Mouse (Mus musculus): Measurements from ENCODE around the gene Coq10b. TPM values are rescaled to one million over a fixed set of nuclear protein-coding genes. Genes with fewer than 3 reads are reported as not detected.

Gene Coq10b
- polyA plus RNA-seq, 1 experiment from 2014 or later = 31.3 TPM

DNA sequence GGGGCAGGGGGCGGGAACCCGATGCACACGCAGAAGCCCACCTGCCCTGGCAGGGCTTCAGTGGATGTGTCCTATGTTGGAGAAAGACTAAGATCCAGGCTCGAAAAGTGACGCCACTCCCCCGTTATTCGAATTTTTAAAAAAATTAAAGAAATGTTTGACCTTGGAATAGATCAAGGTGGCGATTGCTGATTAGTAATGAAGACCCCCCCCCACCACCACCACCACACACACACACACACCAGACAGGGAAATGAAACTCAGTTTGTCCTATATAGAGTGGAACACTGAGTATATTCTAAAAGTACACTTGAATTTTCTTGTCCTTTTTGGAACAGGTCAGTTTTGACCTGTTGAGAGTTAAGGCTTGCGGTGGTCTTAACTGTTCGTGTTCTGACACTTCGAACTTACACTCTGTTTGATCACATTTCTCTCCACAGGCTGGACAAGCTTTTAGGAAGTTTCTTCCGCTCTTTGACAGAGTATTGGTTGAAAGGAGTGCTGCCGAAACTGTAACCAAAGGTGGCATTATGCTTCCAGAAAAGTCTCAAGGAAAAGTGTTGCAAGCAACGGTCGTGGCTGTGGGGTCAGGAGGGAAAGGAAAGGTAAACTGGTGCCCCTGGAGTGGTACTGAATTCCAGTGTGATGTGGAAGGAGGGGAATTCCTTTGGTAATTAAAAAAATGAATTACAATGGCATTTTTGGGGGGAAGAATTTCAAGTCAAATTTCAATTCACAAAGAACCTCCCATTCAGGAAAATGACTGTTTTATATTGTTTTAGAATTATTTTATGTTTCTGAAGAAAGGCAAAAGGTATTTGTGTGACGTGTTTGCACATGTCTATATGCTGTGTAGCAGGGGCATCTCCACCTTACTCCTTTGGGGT lies 36.3 kb downstream of the Coq10b start:
- Histone ChIP-seq H3K36me3 (replicated peaks) (peaks cover 32% of the 10 kb centered on the region), H3K4me2 (peak overlapping the region; percentile 86)
- WGBS = 6% methylated on average over 16 of the region's 16 CpGs

DNA sequence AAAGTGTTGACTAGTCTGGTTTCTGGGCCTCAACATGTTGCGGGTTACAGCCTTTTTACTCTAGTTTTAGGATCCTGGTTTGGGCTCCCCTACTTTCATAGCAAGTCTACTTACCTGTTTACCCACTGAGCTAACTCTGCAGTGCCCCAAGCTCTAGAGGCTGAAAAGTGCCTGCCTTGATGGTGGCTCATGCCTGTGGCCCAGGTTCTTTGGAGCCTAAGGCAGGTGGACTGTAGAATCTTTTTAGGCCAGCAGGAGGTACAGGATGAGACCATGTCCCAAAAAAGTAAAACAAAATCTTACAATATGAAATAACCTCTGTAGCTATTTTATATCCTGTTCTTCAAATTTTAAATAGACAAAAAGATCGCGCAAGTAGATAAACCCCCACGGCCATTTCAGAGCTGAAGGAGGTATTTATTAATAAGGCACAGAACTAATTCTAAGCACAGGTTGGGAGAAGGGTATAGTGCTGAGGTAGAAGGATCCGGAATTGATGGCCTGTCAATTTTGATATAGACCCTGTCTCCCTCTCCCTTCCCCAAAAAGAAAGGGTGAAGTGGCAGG lies 37.0 kb downstream of the Coq10b start:
- H3K9ac ChIP-seq = peak overlapping the region; percentile 93; the same call in 1 of the 2 replicates
- H3K27me3 ChIP-seq = no peaks in the 10 kb centered on the region
- H3K9me3 ChIP-seq = no peaks in the 10 kb centered on the region
- H3K27ac ChIP-seq = no peak overlapping the region
- 87% methylated on average over 5 of the region's 5 CpGs for WGBS
- H3K4me1 ChIP-seq = peaks cover 41% of the 10 kb centered on the region
- H3K4me2 ChIP-seq = peak overlapping the region; percentile 86
- peak overlapping the region; percentile 89 for H3K4me3 ChIP-seq (replicated peaks)
- H3K36me3 ChIP-seq (replicated peaks) = peaks cover 26% of the 10 kb centered on the region
- no peak for ATAC-seq (ENCODE audit: low FRiP score)

More for the DNA sequence above, 36.3 kb downstream of the Coq10b start:
- Histone ChIP-seq H3K27me3 (no peaks in the 10 kb centered on the region), H3K4me1 (peaks cover 48% of the 10 kb centered on the region), H3K4me3 (replicated peaks) (peak overlapping the region; percentile 89), H3K9ac (peak overlapping the region; percentile 93), H3K9me3 (no peaks in the 10 kb centered on the region), H3K27ac (peak overlapping the region; percentile 96)
- ATAC-seq (ENCODE audit: low FRiP score) = no peak

DNA sequence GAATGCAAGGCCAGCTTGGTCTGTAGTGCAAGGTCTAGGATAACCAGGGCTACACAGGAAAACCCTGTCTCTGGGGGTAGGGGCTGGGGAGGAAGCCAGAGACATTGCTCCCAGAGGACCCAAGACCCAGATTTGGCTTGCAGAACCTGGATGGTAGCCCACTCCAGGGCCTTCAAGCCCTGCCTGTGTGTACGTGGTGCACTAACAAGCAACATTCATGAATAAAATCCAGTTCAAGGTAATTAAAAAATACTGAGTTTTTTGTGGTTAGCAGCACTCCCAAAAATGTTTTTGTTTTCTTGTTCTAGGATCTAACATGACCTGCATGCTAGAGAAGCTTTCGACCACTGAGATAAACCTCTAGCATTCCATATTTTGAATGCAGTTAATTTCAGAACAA lies 39.5 kb downstream of the Coq10b start:
- no peak overlapping the region for H3K27ac ChIP-seq
- H3K4me1 ChIP-seq = peaks cover 18% of the 10 kb centered on the region
- H3K9ac ChIP-seq = no peak overlapping the region
- H3K9me3 ChIP-seq = no peaks in the 10 kb centered on the region
- H3K4me2 ChIP-seq = no peak overlapping the region
- 87% methylated on average over 2 of the region's 2 CpGs for WGBS
- H3K27me3 ChIP-seq = no peaks in the 10 kb centered on the region
- no peak overlapping the region for H3K4me3 ChIP-seq (replicated peaks)
- ATAC-seq (ENCODE audit: low FRiP score) = no peak
- H3K36me3 ChIP-seq (replicated peaks) = peaks cover 18% of the 10 kb centered on the region

DNA sequence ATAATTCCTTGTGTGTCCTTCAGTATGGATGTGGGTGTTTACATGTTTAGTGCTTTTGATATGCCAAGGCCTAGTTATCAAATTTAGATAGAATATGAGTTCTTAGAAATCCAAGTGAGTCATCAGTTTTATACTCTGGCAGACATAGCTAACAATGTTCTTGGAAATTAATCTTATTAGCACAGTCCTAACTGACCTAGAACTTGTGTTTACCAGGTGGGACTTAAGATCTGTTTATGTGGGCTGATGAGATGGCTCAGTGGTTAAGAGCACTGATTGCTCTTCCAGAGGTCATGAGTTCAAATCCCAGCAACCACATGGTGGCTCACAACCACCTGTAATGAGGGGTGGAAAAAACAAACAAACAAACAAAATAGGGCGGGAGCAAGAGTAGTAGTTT lies 39.9 kb downstream of the Coq10b start:
- Histone ChIP-seq H3K4me1 (peaks cover 18% of the 10 kb centered on the region), H3K27ac (no peak overlapping the region), H3K4me2 (no peak overlapping the region), H3K36me3 (replicated peaks) (peaks cover 18% of the 10 kb centered on the region), H3K9ac (no peak overlapping the region), H3K9me3 (no peaks in the 10 kb centered on the region), H3K27me3 (no peaks in the 10 kb centered on the region), H3K4me3 (replicated peaks) (no peak overlapping the region)
- no peak for ATAC-seq (ENCODE audit: low FRiP score)
- WGBS = 83% methylated on average over 1 of the region's 1 CpGs

DNA sequence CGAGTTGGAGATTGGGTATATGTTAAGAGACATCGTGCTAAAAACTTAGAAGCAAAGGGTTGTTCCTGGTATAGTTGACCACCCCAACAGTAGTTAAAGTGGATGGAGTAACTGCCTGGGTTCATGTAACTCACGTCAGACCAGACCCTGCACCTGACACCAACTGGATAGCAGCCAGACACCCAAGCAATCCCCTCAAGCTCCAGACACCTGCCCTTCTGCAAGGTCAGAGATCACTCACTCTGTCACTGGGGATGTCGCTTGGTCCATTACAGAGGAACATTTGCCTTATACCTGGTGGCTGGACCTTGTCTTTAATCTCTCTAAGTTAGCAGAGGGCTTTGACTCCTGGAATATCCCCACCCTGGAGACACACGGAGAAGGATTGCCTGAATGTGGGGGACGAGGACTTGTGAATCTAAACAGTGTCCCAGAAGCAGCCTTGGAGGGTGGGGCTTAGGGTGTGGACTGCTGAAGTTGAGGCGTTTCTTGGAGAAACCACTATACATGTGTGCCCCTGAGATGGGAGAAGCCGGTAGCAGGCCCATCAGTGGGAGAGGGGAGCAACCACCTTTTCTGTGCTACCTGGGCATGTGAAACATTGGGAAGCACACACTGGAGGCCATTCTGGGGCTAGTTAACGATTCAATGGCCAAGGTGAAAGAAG lies 54.5 kb downstream of the Coq10b start:
- no peak overlapping the region for H3K9ac ChIP-seq
- no peak for ATAC-seq (ENCODE audit: low FRiP score)
- WGBS = 90% methylated on average over 9 of the region's 9 CpGs

DNA sequence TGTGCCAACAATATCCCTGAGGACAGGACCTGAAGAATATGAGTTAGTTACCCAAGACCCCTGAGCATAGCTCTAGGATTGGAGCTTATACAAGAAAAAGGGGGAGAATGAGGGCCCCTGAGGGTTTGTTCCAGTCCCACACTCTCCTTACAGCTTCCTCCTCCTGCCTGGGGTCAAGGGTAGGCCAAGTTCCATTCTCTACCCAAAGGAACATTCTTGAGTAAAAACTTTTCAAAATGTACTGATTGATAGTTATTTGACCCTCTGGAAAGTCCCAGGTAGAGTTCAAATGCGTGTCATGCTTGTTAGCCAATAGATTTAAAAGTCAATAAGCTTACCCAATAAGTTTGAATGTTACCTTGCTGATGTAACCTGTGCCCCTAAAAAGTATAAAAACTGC lies 55.1 kb downstream of the Coq10b start:
- Histone ChIP-seq H3K4me2 (no peak overlapping the region), H3K4me3 (replicated peaks) (no peak overlapping the region), H3K9ac (no peak overlapping the region), H3K4me1 (no peaks in the 10 kb centered on the region), H3K9me3 (no peaks in the 10 kb centered on the region), H3K36me3 (replicated peaks) (no peaks in the 10 kb centered on the region), H3K27ac (no peak overlapping the region), H3K27me3 (no peaks in the 10 kb centered on the region)
- 89% methylated on average over 1 of the region's 1 CpGs for WGBS
- ATAC-seq (ENCODE audit: low FRiP score) = no peak

More for the DNA sequence above, 54.5 kb downstream of the Coq10b start:
- no peaks in the 10 kb centered on the region for H3K9me3 ChIP-seq
- H3K4me1 ChIP-seq = no peaks in the 10 kb centered on the region
- no peaks in the 10 kb centered on the region for H3K36me3 ChIP-seq (replicated peaks)
- H3K4me3 ChIP-seq (replicated peaks) = no peak overlapping the region
- H3K27me3 ChIP-seq = no peaks in the 10 kb centered on the region
- H3K27ac ChIP-seq = no peak overlapping the region
- no peak overlapping the region for H3K4me2 ChIP-seq

DNA sequence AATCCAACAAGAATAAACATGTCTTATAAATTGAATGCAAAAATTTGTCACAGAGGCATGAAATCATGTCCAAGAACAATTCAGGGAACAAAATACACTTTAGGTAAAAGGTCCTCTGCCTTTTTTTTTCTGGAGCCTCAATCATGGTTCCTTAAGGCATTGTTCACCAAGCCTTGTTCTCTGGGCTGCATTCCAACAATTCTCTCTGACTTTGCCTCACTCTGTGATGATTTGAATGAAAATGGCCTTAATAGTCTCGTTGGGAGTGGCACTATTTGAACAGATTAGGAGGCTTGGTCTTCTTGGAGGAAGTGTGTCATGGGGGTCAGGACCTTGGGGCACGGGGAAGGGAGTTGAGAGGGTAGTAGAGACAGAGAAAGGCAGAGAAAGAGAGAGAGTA lies 55.9 kb downstream of the Coq10b start:
- no peak for ATAC-seq (ENCODE audit: low FRiP score)
- Histone ChIP-seq H3K36me3 (replicated peaks) (no peaks in the 10 kb centered on the region), H3K27ac (no peak overlapping the region), H3K4me2 (no peak overlapping the region), H3K27me3 (no peaks in the 10 kb centered on the region), H3K9ac (no peak overlapping the region), H3K4me1 (no peaks in the 10 kb centered on the region), H3K9me3 (no peaks in the 10 kb centered on the region), H3K4me3 (replicated peaks) (no peak overlapping the region)
- 42% methylated on average over 2 of the region's 2 CpGs for WGBS

DNA sequence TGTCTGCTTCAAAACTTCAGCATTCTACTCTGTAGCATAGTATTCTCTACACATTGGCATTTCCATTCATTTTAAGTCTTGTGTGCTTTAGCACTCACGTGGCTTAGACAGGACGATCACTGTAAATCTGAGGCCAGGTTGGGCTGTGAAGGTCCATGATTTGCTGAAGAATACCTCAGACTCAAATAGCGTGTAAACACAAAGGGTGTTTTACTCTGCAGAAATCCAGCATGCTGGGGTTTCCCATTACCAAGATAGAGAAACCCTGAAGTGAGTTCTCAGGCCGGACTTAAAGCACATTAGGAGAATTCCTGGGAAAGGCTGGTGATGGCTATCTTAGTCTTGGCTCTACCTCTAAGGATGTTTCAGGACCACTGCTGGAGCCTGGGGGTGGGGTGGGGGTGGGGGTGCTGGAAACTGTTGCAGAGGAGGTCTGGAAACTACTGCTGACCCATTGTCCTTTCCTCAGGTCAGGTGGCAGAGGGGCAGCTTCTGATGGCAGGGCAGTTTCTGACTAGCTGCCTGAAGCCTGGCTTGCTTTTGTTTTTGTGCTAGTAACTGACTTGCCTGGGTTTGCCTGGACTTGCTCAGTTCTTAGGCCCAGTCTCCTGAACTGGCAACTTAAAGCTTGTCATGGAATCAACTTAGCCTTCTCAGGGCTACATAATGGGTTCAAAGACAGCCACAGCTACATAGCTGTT lies 56.6 kb downstream of the Coq10b start:
- 90% methylated on average over 4 of the region's 4 CpGs for WGBS
- no peak overlapping the region for H3K4me2 ChIP-seq
- no peaks in the 10 kb centered on the region for H3K27me3 ChIP-seq
- H3K4me3 ChIP-seq (replicated peaks) = no peak overlapping the region
- no peaks in the 10 kb centered on the region for H3K4me1 ChIP-seq
- no peaks in the 10 kb centered on the region for H3K9me3 ChIP-seq
- no peak for ATAC-seq (ENCODE audit: low FRiP score)
- no peaks in the 10 kb centered on the region for H3K36me3 ChIP-seq (replicated peaks)
- H3K27ac ChIP-seq = no peak overlapping the region
- H3K9ac ChIP-seq = no peak overlapping the region

Other genes with a start within 250 kb of the Coq10b start
- 19.6 and 21.6 TPM in 2 replicates for gene Ankrd44, start 126.4 kb upstream of the Coq10b start, polyA plus RNA-seq (2016; fragmentation: Nextera tagmentation; extraction: Ambion mirVana)
- gene Sf3b1, start 25.3 kb upstream of the Coq10b start, polyA plus RNA-seq (2016; fragmentation: Nextera tagmentation; extraction: Ambion mirVana) = 376 and 422 TPM in 2 replicates
- 423 and 430 TPM in 2 replicates for gene Hspe1, start 35.4 kb downstream of the Coq10b start, polyA plus RNA-seq (2016; fragmentation: Nextera tagmentation; extraction: Ambion mirVana)
- 398 and 406 TPM in 2 replicates for gene Hspd1, start 35.5 kb downstream of the Coq10b start, polyA plus RNA-seq (2016; fragmentation: Nextera tagmentation; extraction: Ambion mirVana)
- 148 and 157 TPM in 2 replicates for gene Mob4, start 78.5 kb downstream of the Coq10b start, polyA plus RNA-seq (2016; fragmentation: Nextera tagmentation; extraction: Ambion mirVana)
- 10.8 and 11.4 TPM in 2 replicates for gene Rftn2, start 174.0 kb downstream of the Coq10b start, polyA plus RNA-seq (2016; fragmentation: Nextera tagmentation; extraction: Ambion mirVana)
- 4.0 and 4.7 TPM in 2 replicates for gene Mars2, start 184.4 kb downstream of the Coq10b start, polyA plus RNA-seq (2016; fragmentation: Nextera tagmentation; extraction: Ambion mirVana)